Mouse (Mus musculus): ENCODE results near the gene Gm21985. TPM values are rescaled to one million over a fixed set of nuclear protein-coding genes. Genes with fewer than 3 reads are reported as not detected.

The Gm21985 gene
- polyA plus RNA-seq, 1 experiment from 2014 or later, result not detected

DNA sequence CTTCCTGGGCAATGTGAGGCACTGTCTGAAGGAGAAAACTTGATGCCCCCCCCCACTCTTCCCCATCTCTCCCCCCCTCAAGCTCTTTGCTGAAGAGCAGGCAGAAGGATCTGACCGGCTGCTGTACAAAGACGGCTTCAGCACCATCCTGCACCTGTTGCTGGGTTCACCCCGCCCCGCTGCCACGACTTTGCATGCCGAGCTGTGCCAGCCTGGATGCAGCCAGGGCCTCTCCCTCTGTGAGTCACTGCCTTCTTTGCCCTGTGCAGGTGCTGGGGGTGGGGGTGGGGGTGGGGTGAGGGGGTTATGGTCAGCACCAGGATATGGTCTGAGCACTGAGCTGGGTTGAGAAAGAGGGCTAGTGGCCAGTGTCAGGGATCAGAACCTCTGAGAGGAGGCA lies 19.9 kb upstream of the Gm21985 start:
- no peak overlapping the region for H3K4me3 ChIP-seq (replicated peaks)
- no peaks in the 10 kb centered on the region for H3K27me3 ChIP-seq
- no peaks in the 10 kb centered on the region for H3K9me3 ChIP-seq
- peaks cover 41% of the 10 kb centered on the region for H3K36me3 ChIP-seq
- WGBS, result 97% methylated on average over 6 of the region's 6 CpGs
- H3K9ac ChIP-seq (replicated peaks), result no peak overlapping the region
- peaks cover 1% of the 10 kb centered on the region for H3K4me1 ChIP-seq (replicated peaks)
- ATAC-seq, result no peak
- H3K27ac ChIP-seq, result no peak overlapping the region
- no peak overlapping the region for H3K4me2 ChIP-seq (replicated peaks)

DNA sequence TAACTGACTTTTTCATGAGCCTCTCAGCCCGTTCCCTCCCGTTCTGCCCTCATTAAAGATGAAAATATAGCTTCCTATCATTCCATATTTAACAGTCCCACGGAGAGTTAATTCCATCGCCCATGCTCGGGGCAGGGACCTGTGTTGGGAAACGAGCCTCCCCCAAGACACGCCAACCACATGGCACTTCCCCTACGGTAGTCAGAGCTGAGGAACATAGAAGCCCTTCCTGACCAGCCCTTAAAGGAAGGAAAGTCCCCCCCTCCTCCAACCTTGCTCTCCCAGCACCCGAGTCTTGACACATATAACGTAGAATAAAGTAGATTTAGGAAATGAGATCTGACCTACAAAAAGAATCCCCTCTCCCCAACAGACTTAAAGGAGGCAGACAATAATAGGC lies 18.8 kb upstream of the Gm21985 start:
- 92% methylated on average over 10 of the region's 10 CpGs for WGBS
- peaks cover 41% of the 10 kb centered on the region for H3K36me3 ChIP-seq

GRCm38 (mm10) chr2:112249780-112250453 lies 16.2 kb upstream of the Gm21985 start:
- WGBS, result 92% methylated on average over 10 of the region's 10 CpGs
- peaks cover 24% of the 10 kb centered on the region for H3K36me3 ChIP-seq
- H3K27me3 ChIP-seq, result no peaks in the 10 kb centered on the region
- H3K4me1 ChIP-seq (replicated peaks), result no peaks in the 10 kb centered on the region
- H3K4me3 ChIP-seq (replicated peaks), result no peak overlapping the region
- H3K27ac ChIP-seq, result no peak overlapping the region
- no peaks in the 10 kb centered on the region for H3K9me3 ChIP-seq
- ATAC-seq, result no peak
- H3K9ac ChIP-seq (replicated peaks), result no peak overlapping the region
- no peak overlapping the region for H3K4me2 ChIP-seq (replicated peaks)

More for the DNA sequence above, 18.8 kb upstream of the Gm21985 start:
- no peak for ATAC-seq
- Histone ChIP-seq H3K9me3 (no peaks in the 10 kb centered on the region), H3K4me1 (replicated peaks) (no peaks in the 10 kb centered on the region), H3K4me2 (replicated peaks) (no peak overlapping the region), H3K4me3 (replicated peaks) (no peak overlapping the region), H3K27ac (no peak overlapping the region), H3K9ac (replicated peaks) (no peak overlapping the region), H3K27me3 (no peaks in the 10 kb centered on the region)

- H3K27me3 ChIP-seq, result no peaks in the 10 kb centered on the region
- 75% methylated on average over 7 of the region's 7 CpGs for WGBS
- no peak overlapping the region for H3K4me3 ChIP-seq (replicated peaks)
- H3K4me2 ChIP-seq (replicated peaks), result no peak overlapping the region
- H3K36me3 ChIP-seq, result no peaks in the 10 kb centered on the region
- no peaks in the 10 kb centered on the region for H3K9me3 ChIP-seq
- H3K27ac ChIP-seq, result no peak overlapping the region
- H3K4me1 ChIP-seq (replicated peaks), result no peaks in the 10 kb centered on the region
- no peak for ATAC-seq
- H3K9ac ChIP-seq (replicated peaks), result no peak overlapping the region
These were observed 11.2 kb upstream of the Gm21985 start for GRCm38 (mm10) chr2:112254675-112255515.

GRCm38 (mm10) chr2:112259241-112259962 lies 6.7 kb upstream of the Gm21985 start, which contains the start of gene Nutm1:
TSS of gene Nutm1 (minus strand) at chr2:112259291.
- Histone ChIP-seq H3K4me3 (replicated peaks) (no peak within 1 kb of the TSS), H3K36me3 (no peaks in the 10 kb centered on the region), H3K4me2 (replicated peaks) (no peak within 1 kb of the TSS), H3K9ac (replicated peaks) (no peak within 1 kb of the TSS), H3K9me3 (no peaks in the 10 kb centered on the region), H3K4me1 (replicated peaks) (peaks cover 12% of the 10 kb centered on the region), H3K27ac (no peak within 1 kb of the TSS), H3K27me3 (no peaks in the 10 kb centered on the region)
- WGBS, result 74% methylated on average over 10 of the region's 10 CpGs
- no peak for ATAC-seq

DNA sequence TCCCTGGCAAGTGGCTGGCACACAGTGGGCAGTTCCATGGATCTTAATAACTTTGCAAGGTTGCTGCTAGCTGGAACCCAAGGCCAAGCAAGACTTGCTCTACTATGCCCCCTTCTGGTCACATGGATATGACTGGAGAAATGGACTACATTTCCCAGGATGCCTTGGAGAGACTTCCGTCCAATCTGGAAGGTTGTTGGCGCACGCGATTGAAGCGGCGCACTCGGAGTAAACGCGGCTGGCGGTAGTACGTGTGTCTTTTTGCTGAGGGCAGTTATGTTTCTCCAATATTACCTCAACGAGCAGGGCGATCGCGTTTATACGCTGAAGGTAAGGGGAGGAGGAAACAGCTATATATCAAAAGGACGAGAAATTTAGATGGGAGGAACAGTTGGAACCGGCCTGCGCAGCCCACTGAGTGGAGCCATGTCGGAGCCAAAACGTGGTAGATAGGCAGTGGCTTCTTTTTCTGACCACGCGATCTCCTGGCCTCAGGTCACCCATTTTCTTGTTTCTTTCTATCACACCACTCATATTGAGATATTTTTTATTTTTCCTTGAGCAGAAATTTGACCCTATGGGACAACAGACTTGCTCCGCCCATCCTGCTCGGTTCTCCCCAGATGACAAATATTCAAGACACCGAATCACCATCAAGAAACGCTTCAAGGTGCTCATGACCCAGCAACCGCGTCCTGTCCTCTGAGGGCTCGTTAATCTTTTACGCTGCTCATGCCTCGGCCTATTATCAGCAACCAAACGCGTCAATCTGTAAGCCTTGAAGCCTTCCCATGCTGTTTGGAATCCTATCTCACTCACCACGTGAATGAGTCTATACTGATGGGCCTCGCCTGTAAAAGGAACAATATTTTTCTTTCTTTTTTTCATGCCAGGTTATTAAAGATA lies 4.1 kb upstream of the Gm21985 start, which contains the start of gene Nop10:
Gene Nop10 (plus strand): TSS at position 179 of the 906 bp plus-strand sequence.
- Histone ChIP-seq H3K4me3 (replicated peaks) (peak within 1 kb of the TSS; percentile 65), H3K27me3 (no peaks in the 10 kb centered on the region), H3K9ac (replicated peaks) (peak within 1 kb of the TSS; percentile 65), H3K9me3 (no peaks in the 10 kb centered on the region), H3K4me1 (replicated peaks) (peaks cover 28% of the 10 kb centered on the region), H3K4me2 (replicated peaks) (peak within 1 kb of the TSS; percentile 74), H3K36me3 (no peaks in the 10 kb centered on the region), H3K27ac (peak within 1 kb of the TSS; percentile 62)
- ATAC-seq, result peak; percentile 63
- WGBS, result under 1% methylated on average over 36 of the region's 36 CpGs

GRCm38 (mm10) chr2:112262779-112263295 lies 3.3 kb upstream of the Gm21985 start:
- Histone ChIP-seq H3K4me1 (replicated peaks) (peaks cover 36% of the 10 kb centered on the region), H3K4me3 (replicated peaks) (peak overlapping the region; percentile 65), H3K4me2 (replicated peaks) (peak overlapping the region; percentile 74), H3K27me3 (no peaks in the 10 kb centered on the region), H3K9me3 (no peaks in the 10 kb centered on the region), H3K36me3 (no peaks in the 10 kb centered on the region), H3K27ac (no peak overlapping the region), H3K9ac (replicated peaks) (peak overlapping the region; percentile 65)
- no peak for ATAC-seq
- WGBS, result 43% methylated on average over 4 of the region's 4 CpGs

DNA sequence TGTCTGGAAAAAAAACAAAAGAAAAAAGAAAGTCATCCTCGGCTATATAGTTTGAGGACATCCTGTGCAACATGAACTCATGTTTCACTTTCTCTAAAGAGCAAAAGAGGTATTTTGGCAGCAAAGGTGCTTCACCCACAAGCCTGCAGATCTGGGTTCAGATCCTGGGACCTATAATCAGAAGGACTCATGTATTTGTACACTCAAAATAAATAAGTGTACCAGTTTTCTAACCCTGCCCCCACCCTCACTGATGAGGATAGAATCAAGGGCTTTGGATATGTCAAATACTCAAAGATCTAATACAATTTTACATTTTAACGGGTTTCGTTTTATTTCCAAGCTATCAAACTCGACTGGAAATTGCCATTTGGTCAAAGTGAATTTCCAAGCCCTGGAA lies 1.8 kb upstream of the Gm21985 start:
- WGBS, result 83% methylated on average over 4 of the region's 4 CpGs

GRCm38 (mm10) chr2:112265448-112266241 lies 469 bp upstream of the Gm21985 start, which contains the start of gene Slc12a6:
TSS of gene Slc12a6 (plus strand) at chr2:112265825.
- peak within 1 kb of the TSS; percentile 89 for H3K4me2 ChIP-seq (replicated peaks)
- H3K9ac ChIP-seq (replicated peaks), result peak within 1 kb of the TSS; percentile 87
- under 1% methylated on average over 67 of the region's 85 CpGs for WGBS
- no peaks in the 10 kb centered on the region for H3K27me3 ChIP-seq
- no peaks in the 10 kb centered on the region for H3K36me3 ChIP-seq
- H3K4me1 ChIP-seq (replicated peaks), result peaks cover 59% of the 10 kb centered on the region
- no peaks in the 10 kb centered on the region for H3K9me3 ChIP-seq
- peak; percentile 96 for ATAC-seq
- H3K27ac ChIP-seq, result peak within 1 kb of the TSS; percentile 93
- peak within 1 kb of the TSS; percentile 86 for H3K4me3 ChIP-seq (replicated peaks)

More for the DNA sequence above, 1.8 kb upstream of the Gm21985 start:
- Histone ChIP-seq H3K4me2 (replicated peaks) (no peak overlapping the region), H3K27ac (no peak overlapping the region), H3K9me3 (no peaks in the 10 kb centered on the region), H3K27me3 (no peaks in the 10 kb centered on the region), H3K36me3 (no peaks in the 10 kb centered on the region), H3K4me1 (replicated peaks) (peaks cover 47% of the 10 kb centered on the region), H3K4me3 (replicated peaks) (no peak overlapping the region), H3K9ac (replicated peaks) (no peak overlapping the region)
- ATAC-seq, result no peak

DNA sequence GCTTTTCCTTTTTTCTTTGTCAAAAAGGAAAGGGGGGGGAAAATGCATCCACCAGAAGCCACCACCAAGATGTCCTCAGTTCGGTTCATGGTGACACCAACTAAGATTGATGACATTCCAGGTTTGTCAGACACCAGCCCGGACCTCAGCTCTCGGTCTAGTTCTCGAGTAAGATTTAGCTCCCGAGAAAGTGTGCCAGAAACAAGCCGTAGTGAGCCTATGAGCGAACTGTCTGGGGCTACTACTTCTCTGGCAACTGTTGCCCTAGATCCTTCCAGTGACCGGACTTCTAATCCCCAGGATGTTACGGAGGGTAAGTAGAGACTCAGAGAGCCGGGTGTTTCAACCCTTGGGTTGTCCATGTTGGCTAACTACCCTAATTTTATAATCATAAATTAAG lies 666 bp downstream of the Gm21985 start:
- Histone ChIP-seq H3K27ac (no peak overlapping the region), H3K27me3 (no peaks in the 10 kb centered on the region), H3K4me3 (replicated peaks) (peak overlapping the region; percentile 86), H3K4me1 (replicated peaks) (peaks cover 63% of the 10 kb centered on the region), H3K9me3 (no peaks in the 10 kb centered on the region), H3K9ac (replicated peaks) (peak overlapping the region; percentile 87; the same call in 1 of the 2 replicates), H3K4me2 (replicated peaks) (peak overlapping the region; percentile 89), H3K36me3 (no peaks in the 10 kb centered on the region)
- no peak for ATAC-seq
- WGBS, result 62% methylated on average over 10 of the region's 10 CpGs
